Mouse (Mus musculus) midbrain, embryonic 12.5 days (tissue): ENCODE results near the gene Tmem246. TPM values are rescaled to one million over a fixed set of nuclear protein-coding genes. Genes with fewer than 3 reads are reported as not detected.

Source experiments
- ATAC-seq: fragments of 200-750 bp; cut with Nextera tagmentation; 2 replicates; pipeline ENCODE4 v1.8.0; 2017; ENCODE audit warnings: low read depth, moderate TSS enrichment, moderate library complexity; ENCODE audit not compliant: low FRiP score
- H3K27ac ChIP-seq: fragments of 300-500 bp; sonication (generic); replicated peaks from 2 replicates; pipeline ENCODE4 v1.5.1; 2016; ENCODE audit warnings: mild to moderate bottlenecking
- H3K27me3 ChIP-seq: fragments of 300-500 bp; sonication (generic); 2 replicates; pipeline ENCODE4 v1.6.1; 2016; ENCODE audit warnings: mild to moderate bottlenecking
- H3K36me3 ChIP-seq: fragments of 300-500 bp; sonication (generic); 2 replicates; pipeline ENCODE4 v1.6.1; 2016
- H3K4me1 ChIP-seq: fragments of 300-500 bp; sonication (generic); 2 replicates; pipeline ENCODE4 v1.6.1; 2016
- H3K4me2 ChIP-seq: fragments of 300-500 bp; sonication (generic); replicated peaks from 2 replicates; pipeline ENCODE4 v1.6.1; 2016; ENCODE audit warnings: mild to moderate bottlenecking, moderate library complexity
- H3K4me3 ChIP-seq: fragments of 300-500 bp; sonication (generic); 2 replicates; pipeline ENCODE4 v1.5.1; 2016; ENCODE audit warnings: mild to moderate bottlenecking
- H3K9ac ChIP-seq: fragments of 300-500 bp; sonication (generic); replicated peaks from 2 replicates; pipeline ENCODE4 v1.6.1; 2016; ENCODE audit warnings: mild to moderate bottlenecking, moderate library complexity
- H3K9me3 ChIP-seq: fragments of 300-500 bp; sonication (generic); 2 replicates; pipeline ENCODE4 v1.6.1; 2016; ENCODE audit warnings: mild to moderate bottlenecking
- WGBS: fragments of 180-500 bp; shearing (Covaris S2); methylation state at CpG from one replicate; pipeline ENCODE4 v1.1.7; 2016; 5-methylcytosine and 5-hydroxymethylcytosine counted together
- polyA plus RNA-seq: library from polyadenylated mRNA; unstranded; fragments of >200 nt; fragmentation: Nextera tagmentation; extraction: Ambion mirVana; gene quantifications from 2 replicates; pipeline ENCODE4 v1.2.1, GENCODE M21; 2016

Gene Tmem246
- polyA plus RNA-seq, 1 experiment from 2014 or later: 27.0 TPM

- Histone ChIP-seq H3K4me3 (no peak overlapping the region), H3K4me2 (no peak overlapping the region), H3K36me3 (no peaks in the 10 kb centered on the region), H3K27me3 (no peaks in the 10 kb centered on the region), H3K4me1 (no peaks in the 10 kb centered on the region), H3K27ac (no peak overlapping the region), H3K9me3 (no peaks in the 10 kb centered on the region), H3K9ac (no peak overlapping the region)
- WGBS: 82% methylated on average over 20 of the region's 20 CpGs
- no peak for ATAC-seq
Observed at GRCm38 (mm10) chr4:49559915-49560772, 37.5 kb downstream of the Tmem246 start.

GRCm38 (mm10) chr4:49558181-49558580 lies 39.5 kb downstream of the Tmem246 start:
- ATAC-seq: no peak
- WGBS: 93% methylated on average over 2 of the region's 2 CpGs
- H3K9me3 ChIP-seq: no peaks in the 10 kb centered on the region

GRCm38 (mm10) chr4:49557375-49557774 lies 40.3 kb downstream of the Tmem246 start:
- Histone ChIP-seq H3K4me1 (no peaks in the 10 kb centered on the region), H3K4me2 (no peak overlapping the region), H3K9me3 (no peaks in the 10 kb centered on the region), H3K4me3 (no peak overlapping the region), H3K9ac (no peak overlapping the region), H3K27me3 (no peaks in the 10 kb centered on the region), H3K36me3 (no peaks in the 10 kb centered on the region), H3K27ac (no peak overlapping the region)
- WGBS: 100% methylated on average over 7 of the region's 7 CpGs
- no peak for ATAC-seq

More at GRCm38 (mm10) chr4:49558181-49558580, 39.5 kb downstream of the Tmem246 start:
- no peak overlapping the region for H3K9ac ChIP-seq
- H3K4me1 ChIP-seq: no peaks in the 10 kb centered on the region
- H3K27me3 ChIP-seq: no peaks in the 10 kb centered on the region
- no peak overlapping the region for H3K4me2 ChIP-seq
- no peak overlapping the region for H3K4me3 ChIP-seq
- no peaks in the 10 kb centered on the region for H3K36me3 ChIP-seq
- no peak overlapping the region for H3K27ac ChIP-seq

GRCm38 (mm10) chr4:49553380-49553779 lies 44.3 kb downstream of the Tmem246 start:
- Histone ChIP-seq H3K4me3 (no peak overlapping the region), H3K27me3 (no peaks in the 10 kb centered on the region), H3K4me1 (no peaks in the 10 kb centered on the region), H3K4me2 (no peak overlapping the region), H3K27ac (no peak overlapping the region), H3K9ac (no peak overlapping the region), H3K9me3 (no peaks in the 10 kb centered on the region), H3K36me3 (no peaks in the 10 kb centered on the region)
- 87% methylated on average over 5 of the region's 5 CpGs for WGBS
- no peak for ATAC-seq

- ATAC-seq: no peak
- H3K4me3 ChIP-seq: no peak within 1 kb of the TSS
- no peak within 1 kb of the TSS for H3K27ac ChIP-seq
- no peak within 1 kb of the TSS for H3K9ac ChIP-seq
- no peaks in the 10 kb centered on the region for H3K4me1 ChIP-seq
- no peaks in the 10 kb centered on the region for H3K9me3 ChIP-seq
- 60% methylated on average over 3 of the region's 3 CpGs for WGBS
- H3K36me3 ChIP-seq: no peaks in the 10 kb centered on the region
- H3K27me3 ChIP-seq: no peaks in the 10 kb centered on the region
- H3K4me2 ChIP-seq: no peak within 1 kb of the TSS
Observed at GRCm38 (mm10) chr4:49549383-49549782, 48.3 kb downstream of the Tmem246 start, which contains the start of gene Aldob. TSS of gene Aldob (minus strand) at chr4:49549546.

- Histone ChIP-seq H3K4me3 (no peak overlapping the region), H3K4me2 (no peak overlapping the region), H3K9me3 (no peaks in the 10 kb centered on the region), H3K9ac (no peak overlapping the region), H3K4me1 (no peaks in the 10 kb centered on the region), H3K27me3 (no peaks in the 10 kb centered on the region), H3K36me3 (no peaks in the 10 kb centered on the region), H3K27ac (no peak overlapping the region)
- 91% methylated on average over 7 of the region's 7 CpGs for WGBS
- ATAC-seq: no peak
Observed at GRCm38 (mm10) chr4:49547544-49548219, 50.0 kb downstream of the Tmem246 start.

GRCm38 (mm10) chr4:49546873-49547543 lies 50.7 kb downstream of the Tmem246 start:
- Histone ChIP-seq H3K4me2 (no peak overlapping the region), H3K36me3 (no peaks in the 10 kb centered on the region), H3K27ac (no peak overlapping the region), H3K27me3 (no peaks in the 10 kb centered on the region), H3K9me3 (no peaks in the 10 kb centered on the region), H3K9ac (no peak overlapping the region), H3K4me3 (no peak overlapping the region), H3K4me1 (no peaks in the 10 kb centered on the region)
- no peak for ATAC-seq
- 78% methylated on average over 6 of the region's 6 CpGs for WGBS

GRCm38 (mm10) chr4:49546026-49546425 lies 51.6 kb downstream of the Tmem246 start:
- H3K9ac ChIP-seq: no peak overlapping the region
- H3K4me2 ChIP-seq: no peak overlapping the region
- no peaks in the 10 kb centered on the region for H3K9me3 ChIP-seq
- 86% methylated on average over 2 of the region's 2 CpGs for WGBS
- H3K4me3 ChIP-seq: no peak overlapping the region
- H3K27ac ChIP-seq: no peak overlapping the region
- H3K36me3 ChIP-seq: no peaks in the 10 kb centered on the region
- no peak for ATAC-seq
- H3K4me1 ChIP-seq: no peaks in the 10 kb centered on the region
- H3K27me3 ChIP-seq: no peaks in the 10 kb centered on the region

GRCm38 (mm10) chr4:49540966-49541365 lies 56.7 kb downstream of the Tmem246 start:
- Histone ChIP-seq H3K4me2 (no peak overlapping the region), H3K9ac (no peak overlapping the region), H3K36me3 (no peaks in the 10 kb centered on the region), H3K4me1 (no peaks in the 10 kb centered on the region), H3K27me3 (no peaks in the 10 kb centered on the region), H3K4me3 (no peak overlapping the region), H3K9me3 (no peaks in the 10 kb centered on the region), H3K27ac (no peak overlapping the region)
- 77% methylated on average over 3 of the region's 3 CpGs for WGBS
- ATAC-seq: no peak

- H3K27me3 ChIP-seq: no peaks in the 10 kb centered on the region
- no peaks in the 10 kb centered on the region for H3K9me3 ChIP-seq
- no peaks in the 10 kb centered on the region for H3K4me1 ChIP-seq
- whole genome bisulfite sequencing: 87% methylated on average over 6 of the region's 6 CpGs
- no peak overlapping the region for H3K9ac ChIP-seq
- no peak overlapping the region for H3K27ac ChIP-seq
- no peak overlapping the region for H3K4me2 ChIP-seq
- no peaks in the 10 kb centered on the region for H3K36me3 ChIP-seq
- no peak for ATAC-seq
- no peak overlapping the region for H3K4me3 ChIP-seq
Observed at GRCm38 (mm10) chr4:49539665-49540064, 58.0 kb downstream of the Tmem246 start.

- Histone ChIP-seq H3K4me2 (no peak overlapping the region), H3K27ac (no peak overlapping the region), H3K9me3 (no peaks in the 10 kb centered on the region), H3K9ac (no peak overlapping the region), H3K4me1 (no peaks in the 10 kb centered on the region), H3K27me3 (no peaks in the 10 kb centered on the region), H3K36me3 (peaks cover 10% of the 10 kb centered on the region), H3K4me3 (no peak overlapping the region)
- 94% methylated on average over 4 of the region's 4 CpGs for WGBS
- no peak for ATAC-seq
Observed at GRCm38 (mm10) chr4:49536671-49537070, 61.0 kb downstream of the Tmem246 start.
